Mouse (Mus musculus) small intestine, adult 2 months (tissue): ENCODE results near the gene Asb7.

Experiments
- CTCF ChIP-seq: fragments of 200-500 bp; IDR thresholded peaks from 2 replicates; pipeline ENCODE4 v1.5.1; 2012; ENCODE audit warnings: low read depth, mild to moderate bottlenecking, control low read depth, inconsistent platforms, low read length, moderate library complexity, mixed read lengths; ENCODE audit not compliant: insufficient replicate concordance, insufficient read length; ENCODE audit errors: extremely low read depth
- POLR2A ChIP-seq: fragments of 200-500 bp; IDR thresholded peaks from 2 replicates; pipeline ENCODE4 v1.6.1; 2012; ENCODE audit warnings: low read depth, mild to moderate bottlenecking, control low read depth, inconsistent platforms, low read length, moderate library complexity

- no peak for TF ChIP-seq POLR2A
- TF ChIP-seq CTCF: no peak
These were observed 25.8 kb downstream of the Asb7 start for GRCm38 (mm10) chr7:66663548-66663947.
